Mouse (Mus musculus) liver, embryonic 14.5 days (tissue): ENCODE data around the gene Itpr1. TPM values are rescaled to one million over a fixed set of nuclear protein-coding genes. Genes with fewer than 3 reads are reported as not detected.

Experiments used
- ATAC-seq: fragments of 200-750 bp; cut with Nextera tagmentation; 2 replicates; pipeline ENCODE4 v1.8.0; 2017; ENCODE audit warnings: moderate number of reproducible peaks, mild to moderate bottlenecking, moderate library complexity; ENCODE audit not compliant: insufficient read depth
- DNase-seq, 3 experiments: peaks; one replicate each; pipeline ENCODE4 v3.0.0-alpha.2; 2012 to 2013; ENCODE audit warnings: low read depth in 3 of 3, low spot score in 3 of 3
- H3K27ac ChIP-seq: fragments of 300-500 bp; sonication (generic); 2 replicates; pipeline ENCODE4 v1.5.1; 2014; ENCODE audit warnings: moderate library complexity, mild to moderate bottlenecking, control low read depth, inconsistent platforms
- H3K27me3 ChIP-seq: fragments of 300-500 bp; sonication (generic); 2 replicates; pipeline ENCODE4 v1.6.1; 2014; ENCODE audit warnings: mild to moderate bottlenecking, low read length, moderate library complexity; ENCODE audit not compliant: control insufficient read depth, insufficient read depth
- H3K36me3 ChIP-seq: fragments of 300-500 bp; sonication (generic); replicated peaks from 2 replicates; pipeline ENCODE4 v1.6.1; 2014; ENCODE audit warnings: low read depth; ENCODE audit not compliant: control insufficient read depth, insufficient read depth
- H3K4me1 ChIP-seq, 2 experiments: fragments of 200-500 bp in 1 of 2; fragments of 300-500 bp in 1 of 2; sonication (generic) in 1 of 2; replicated peaks; 2 replicates each; pipeline ENCODE4 v1.6.1; 2012 to 2014; ENCODE audit warnings: antibody characterized with exemption in 1 of 2, inconsistent platforms in 1 of 2, low read length in 1 of 2; ENCODE audit not compliant: control insufficient read depth in 2 of 2, insufficient read depth in 2 of 2
- H3K4me2 ChIP-seq: fragments of 300-500 bp; sonication (generic); 2 replicates; pipeline ENCODE4 v1.6.1; 2014; ENCODE audit warnings: low read depth, mild to moderate bottlenecking, control low read depth, moderate library complexity
- H3K4me3 ChIP-seq, 2 experiments: fragments of 200-500 bp in 1 of 2; fragments of 300-500 bp in 1 of 2; sonication (generic) in 1 of 2; 2 replicates each; pipeline ENCODE4 v1.5.1; 2012 to 2014; ENCODE audit warnings: low read depth in 2 of 2, low read length in 2 of 2, mild to moderate bottlenecking in 2 of 2, control low read depth in 1 of 2, inconsistent platforms in 1 of 2, moderate library complexity in 1 of 2; ENCODE audit not compliant: insufficient read depth in 1 of 2
- H3K9ac ChIP-seq: fragments of 300-500 bp; sonication (generic); replicated peaks from 2 replicates; pipeline ENCODE4 v1.6.1; 2014; ENCODE audit warnings: mild to moderate bottlenecking, control low read depth, moderate library complexity
- H3K9me3 ChIP-seq: fragments of 300-500 bp; sonication (generic); 2 replicates; pipeline ENCODE4 v1.6.1; 2016; ENCODE audit warnings: low read length, mixed read lengths; ENCODE audit not compliant: control insufficient read depth
- CTCF ChIP-seq: IDR thresholded peaks from 2 replicates; pipeline ENCODE4 v1.5.1; 2016; ENCODE audit warnings: antibody characterized with exemption, low read depth, control low read depth
- EP300 ChIP-seq: IDR thresholded peaks from 2 replicates; pipeline ENCODE4 v1.6.1; 2016; ENCODE audit warnings: antibody characterized with exemption, low read depth
- WGBS: fragments of 180-500 bp; shearing (Covaris S2); extraction: QIAGEN DNeasy Blood & Tissue Kit; methylation state at CpG from one replicate; pipeline ENCODE4 v1.1.7; 2014; ENCODE audit not compliant: insufficient replicate concordance; 5-methylcytosine and 5-hydroxymethylcytosine counted together
- polyA plus RNA-seq, 2 experiments: library from polyadenylated mRNA; depleted of rRNA in 1 of 2; stranded (reverse) in 1 of 2; unstranded in 1 of 2; fragments of >200 nt; fragmentation: Nextera tagmentation in 1 of 2; extraction: Ambion mirVana in 1 of 2; gene quantifications; 2 replicates each; pipeline versions ENCODE4 v1.2.1 to v1.2.3; 2012 to 2014

Gene Itpr1
- polyA plus RNA-seq, 2 experiments = 1.6 to 3.1 TPM

GRCm38 (mm10) chr6:108418218-108418617 is 205.3 kb downstream of the Itpr1 start:
- Histone ChIP-seq H3K9me3 (no peaks in the 10 kb centered on the region), H3K4me2 (no peak overlapping the region), H3K4me1 (no peaks in the 10 kb centered on the region), H3K9ac (no peak overlapping the region), H3K4me3 (no peak overlapping the region), H3K36me3 (no peaks in the 10 kb centered on the region), H3K27ac (no peak overlapping the region), H3K27me3 (no peaks in the 10 kb centered on the region)
- TF ChIP-seq CTCF = no peak
- TF ChIP-seq EP300 = no peak
- 73% methylated on average over 7 of the region's 7 CpGs for WGBS
- no peak for ATAC-seq
- no peak for DNase-seq

- Histone ChIP-seq H3K27ac (no peak overlapping the region), H3K4me3 (no peak overlapping the region), H3K9me3 (no peaks in the 10 kb centered on the region), H3K36me3 (no peaks in the 10 kb centered on the region), H3K9ac (no peak overlapping the region), H3K4me2 (no peak overlapping the region), H3K27me3 (no peaks in the 10 kb centered on the region), H3K4me1 (0 out of 4 replicates have a peak, but pooled peaks cover 0 to 2% of the 10 kb centered on the region in 2 experiments)
- DNase-seq (no peak), ATAC-seq (no peak)
- WGBS = 68% methylated on average over 9 of the region's 9 CpGs
- TF ChIP-seq EP300 (no peak), CTCF (no peak)
Measured at GRCm38 (mm10) chr6:108424749-108425584, 212.1 kb downstream of the Itpr1 start.

- Histone ChIP-seq H3K27me3 (no peaks in the 10 kb centered on the region), H3K9ac (no peak overlapping the region), H3K27ac (no peak overlapping the region), H3K4me3 (no peak overlapping the region), H3K36me3 (no peaks in the 10 kb centered on the region), H3K4me1 (0 out of 4 replicates have a peak, but pooled peaks cover 0 to 2% of the 10 kb centered on the region in 2 experiments), H3K4me2 (no peak overlapping the region), H3K9me3 (no peaks in the 10 kb centered on the region)
- DNase-seq (peak; percentile 25 to 33 (median 26)), ATAC-seq (peak; percentile 56)
- 37% methylated on average over 10 of the region's 10 CpGs for WGBS
- 0 out of 2 replicates have a peak, but pooled peaks have one; percentile 10 for TF ChIP-seq EP300
- peak; percentile 66 for TF ChIP-seq CTCF
Measured at GRCm38 (mm10) chr6:108426789-108427188, 213.9 kb downstream of the Itpr1 start.

GRCm38 (mm10) chr6:108428383-108428782 is 215.5 kb downstream of the Itpr1 start:
- Histone ChIP-seq H3K4me3 (no peak overlapping the region), H3K9ac (no peak overlapping the region), H3K4me1 (peaks cover 0 to 4% of the 10 kb centered on the region in 2 experiments; a peak in 2 of 4 replicates), H3K36me3 (no peaks in the 10 kb centered on the region), H3K9me3 (no peaks in the 10 kb centered on the region), H3K27ac (no peak overlapping the region), H3K27me3 (no peaks in the 10 kb centered on the region), H3K4me2 (no peak overlapping the region)
- TF ChIP-seq EP300 (no peak), CTCF (no peak)
- DNase-seq (no peak), ATAC-seq (no peak)
- WGBS = 47% methylated on average over 3 of the region's 3 CpGs

- Histone ChIP-seq H3K4me2 (no peak overlapping the region), H3K9me3 (no peaks in the 10 kb centered on the region), H3K9ac (no peak overlapping the region), H3K4me1 (peaks cover 0 to 4% of the 10 kb centered on the region in 2 experiments; a peak in 2 of 4 replicates), H3K27ac (no peak overlapping the region), H3K4me3 (no peak overlapping the region), H3K27me3 (no peaks in the 10 kb centered on the region), H3K36me3 (no peaks in the 10 kb centered on the region)
- no peak for DNase-seq
- no peak for TF ChIP-seq EP300
- TF ChIP-seq CTCF = no peak
- WGBS = 73% methylated on average over 8 of the region's 8 CpGs
- ATAC-seq = no peak
Measured at GRCm38 (mm10) chr6:108429950-108430349, 217.1 kb downstream of the Itpr1 start.
